Mouse (Mus musculus) midbrain, embryonic 15.5 days (tissue): ENCODE data around the gene Lpcat3. TPM values are rescaled to one million over a fixed set of nuclear protein-coding genes. Genes with fewer than 3 reads are reported as not detected.
"Not testable (repeated sequence)": the region's sequence is repeated elsewhere in the genome, so short reads cannot be mapped to it uniquely, and the experiment has no call there.

Source experiments
- ATAC-seq: fragments of 200-750 bp; cut with Nextera tagmentation; replicated peaks from 2 replicates; pipeline ENCODE4 v1.8.0; 2017; ENCODE audit warnings: moderate TSS enrichment
- H3K27ac ChIP-seq: fragments of 300-500 bp; sonication (generic); 2 replicates; pipeline ENCODE4 v1.5.1; 2015; ENCODE audit warnings: mild to moderate bottlenecking, inconsistent platforms
- H3K27me3 ChIP-seq: fragments of 300-500 bp; sonication (generic); replicated peaks from 2 replicates; pipeline ENCODE4 v1.6.1; 2015; ENCODE audit warnings: inconsistent platforms
- H3K36me3 ChIP-seq: fragments of 300-500 bp; sonication (generic); replicated peaks from 2 replicates; pipeline ENCODE4 v1.6.1; 2015; ENCODE audit warnings: inconsistent platforms
- H3K4me1 ChIP-seq: fragments of 300-500 bp; sonication (generic); 2 replicates; pipeline ENCODE4 v1.6.1; 2015; ENCODE audit warnings: inconsistent platforms
- H3K4me2 ChIP-seq: fragments of 300-500 bp; sonication (generic); 2 replicates; pipeline ENCODE4 v1.6.1; 2015; ENCODE audit warnings: inconsistent platforms, mild to moderate bottlenecking, moderate library complexity
- H3K4me3 ChIP-seq: fragments of 300-500 bp; sonication (generic); 2 replicates; pipeline ENCODE4 v1.5.1; 2015; ENCODE audit warnings: mild to moderate bottlenecking, inconsistent platforms
- H3K9ac ChIP-seq: fragments of 300-500 bp; sonication (generic); 2 replicates; pipeline ENCODE4 v1.6.1; 2015; ENCODE audit warnings: mild to moderate bottlenecking, inconsistent platforms
- H3K9me3 ChIP-seq: fragments of 300-500 bp; sonication (generic); 2 replicates; pipeline ENCODE4 v1.6.1; 2016; ENCODE audit warnings: inconsistent platforms
- WGBS: fragments of 180-500 bp; shearing (Covaris S2); methylation state at CpG from one replicate; pipeline ENCODE4 v1.1.7; 2015; ENCODE audit warnings: mixed read lengths; 5-methylcytosine and 5-hydroxymethylcytosine counted together
- polyA plus RNA-seq: library from polyadenylated mRNA; unstranded; fragments of >200 nt; fragmentation: Nextera tagmentation; extraction: Ambion mirVana; gene quantifications from 2 replicates; pipeline ENCODE4 v1.2.1, GENCODE M21; 2015

Gene Lpcat3
- polyA plus RNA-seq: 45.6 and 51.9 TPM in 2 replicates

- peak within 1 kb of the TSS; percentile 86 for H3K4me3 ChIP-seq
- no peaks in the 10 kb centered on the region for H3K27me3 ChIP-seq
- ATAC-seq: peak; percentile 98
- H3K9ac ChIP-seq: peak within 1 kb of the TSS; percentile 66
- peak within 1 kb of the TSS; percentile 84 for H3K4me2 ChIP-seq
- no peaks in the 10 kb centered on the region for H3K36me3 ChIP-seq
- WGBS: 1% methylated on average over 72 of the region's 87 CpGs
- H3K27ac ChIP-seq: peak within 1 kb of the TSS; percentile 81
- H3K4me1 ChIP-seq: peaks cover 16% of the 10 kb centered on the region
- no peaks in the 10 kb centered on the region for H3K9me3 ChIP-seq
Observed at GRCm38 (mm10) chr6:124662477-124663423, at the start of gene Lpcat3. Gene Lpcat3, plus strand, starts transcription at chr6:124663027.

- H3K27ac ChIP-seq: no peak overlapping the region
- H3K4me2 ChIP-seq: no peak overlapping the region
- H3K9ac ChIP-seq: no peak overlapping the region
- H3K9me3 ChIP-seq: no peaks in the 10 kb centered on the region
- H3K27me3 ChIP-seq: no peaks in the 10 kb centered on the region
- no peaks in the 10 kb centered on the region for H3K4me1 ChIP-seq
- WGBS: 90% methylated on average over 13 of the region's 13 CpGs
- H3K36me3 ChIP-seq: no peaks in the 10 kb centered on the region
- ATAC-seq: no peak
- H3K4me3 ChIP-seq: no peak overlapping the region
Observed at GRCm38 (mm10) chr6:124625612-124626011, 37.2 kb upstream of the Lpcat3 start.

- not testable (repeated sequence) for H3K9ac ChIP-seq, H3K27me3 ChIP-seq, ATAC-seq, H3K4me2 ChIP-seq, H3K27ac ChIP-seq, H3K36me3 ChIP-seq, H3K4me3 ChIP-seq, H3K4me1 ChIP-seq, H3K9me3 ChIP-seq
- 51% methylated on average over 1 of the region's 1 CpGs for WGBS
Observed at GRCm38 (mm10) chr6:124626184-124626583, 36.6 kb upstream of the Lpcat3 start.

GRCm38 (mm10) chr6:124630763-124631162, 32.1 kb upstream of the Lpcat3 start:
- Histone ChIP-seq H3K27me3 (no peaks in the 10 kb centered on the region), H3K4me2 (no peak overlapping the region), H3K4me3 (no peak overlapping the region), H3K4me1 (no peaks in the 10 kb centered on the region), H3K9ac (no peak overlapping the region), H3K27ac (no peak overlapping the region), H3K36me3 (no peaks in the 10 kb centered on the region), H3K9me3 (no peaks in the 10 kb centered on the region)
- 86% methylated on average over 4 of the region's 4 CpGs for WGBS
- no peak for ATAC-seq

GRCm38 (mm10) chr6:124635985-124636384, 26.8 kb upstream of the Lpcat3 start, which contains the start of gene C1s2:
Gene C1s2, minus strand, starts transcription at chr6:124636085.
- H3K4me1 ChIP-seq, H3K4me3 ChIP-seq, ATAC-seq, H3K9ac ChIP-seq, H3K27me3 ChIP-seq, H3K9me3 ChIP-seq, H3K27ac ChIP-seq, H3K4me2 ChIP-seq, H3K36me3 ChIP-seq: not testable (repeated sequence)
- WGBS: 85% methylated on average over 2 of the region's 2 CpGs

- not testable (repeated sequence) for H3K4me3 ChIP-seq, H3K9ac ChIP-seq, H3K27me3 ChIP-seq, ATAC-seq, H3K27ac ChIP-seq, H3K4me2 ChIP-seq, H3K9me3 ChIP-seq, H3K4me1 ChIP-seq, H3K36me3 ChIP-seq
- 43% methylated on average over 6 of the region's 6 CpGs for WGBS
Observed at GRCm38 (mm10) chr6:124636858-124637460, 25.9 kb upstream of the Lpcat3 start.

- no peaks in the 10 kb centered on the region for H3K9me3 ChIP-seq
- ATAC-seq: no peak
Observed at GRCm38 (mm10) chr6:124640041-124640440, 22.8 kb upstream of the Lpcat3 start.

GRCm38 (mm10) chr6:124640997-124641396, 21.8 kb upstream of the Lpcat3 start:
- Histone ChIP-seq H3K27ac (no peak overlapping the region), H3K4me1 (no peaks in the 10 kb centered on the region), H3K36me3 (no peaks in the 10 kb centered on the region), H3K9ac (no peak overlapping the region), H3K4me2 (no peak overlapping the region), H3K27me3 (no peaks in the 10 kb centered on the region), H3K9me3 (no peaks in the 10 kb centered on the region), H3K4me3 (no peak overlapping the region)
- ATAC-seq: no peak
- whole genome bisulfite sequencing: 43% methylated on average over 8 of the region's 8 CpGs

More at GRCm38 (mm10) chr6:124640041-124640440, 22.8 kb upstream of the Lpcat3 start:
- no peak overlapping the region for H3K4me2 ChIP-seq
- H3K36me3 ChIP-seq: no peaks in the 10 kb centered on the region
- WGBS: 80% methylated on average over 4 of the region's 4 CpGs
- no peak overlapping the region for H3K4me3 ChIP-seq
- H3K27me3 ChIP-seq: no peaks in the 10 kb centered on the region
- no peak overlapping the region for H3K27ac ChIP-seq
- no peaks in the 10 kb centered on the region for H3K4me1 ChIP-seq
- no peak overlapping the region for H3K9ac ChIP-seq

GRCm38 (mm10) chr6:124646394-124646793, 16.4 kb upstream of the Lpcat3 start:
- no peak overlapping the region for H3K4me3 ChIP-seq
- no peaks in the 10 kb centered on the region for H3K9me3 ChIP-seq
- H3K27ac ChIP-seq: no peak overlapping the region
- H3K36me3 ChIP-seq: no peaks in the 10 kb centered on the region
- H3K9ac ChIP-seq: no peak overlapping the region
- no peaks in the 10 kb centered on the region for H3K4me1 ChIP-seq
- H3K27me3 ChIP-seq: no peaks in the 10 kb centered on the region
- no peak for ATAC-seq
- 70% methylated on average over 1 of the region's 1 CpGs for WGBS
- no peak overlapping the region for H3K4me2 ChIP-seq

GRCm38 (mm10) chr6:124655893-124656292, 6.9 kb upstream of the Lpcat3 start:
- Histone ChIP-seq H3K4me3 (no peak overlapping the region), H3K27ac (no peak overlapping the region), H3K4me1 (no peaks in the 10 kb centered on the region), H3K4me2 (no peak overlapping the region), H3K36me3 (no peaks in the 10 kb centered on the region), H3K27me3 (no peaks in the 10 kb centered on the region), H3K9ac (no peak overlapping the region), H3K9me3 (0 out of 2 replicates have a peak, but pooled peaks cover 3% of the 10 kb centered on the region)
- WGBS: 71% methylated on average over 6 of the region's 6 CpGs
- no peak for ATAC-seq

GRCm38 (mm10) chr6:124658067-124658466, 4.8 kb upstream of the Lpcat3 start:
- WGBS: 60% methylated on average over 2 of the region's 2 CpGs
- H3K4me1 ChIP-seq: peaks cover 4% of the 10 kb centered on the region; the same call in 1 of the 2 replicates
- ATAC-seq: no peak
- no peak overlapping the region for H3K27ac ChIP-seq
- H3K9ac ChIP-seq: no peak overlapping the region
- H3K4me3 ChIP-seq: no peak overlapping the region
- no peak overlapping the region for H3K4me2 ChIP-seq
- H3K9me3 ChIP-seq: 0 out of 2 replicates have a peak, but pooled peaks cover 3% of the 10 kb centered on the region
- H3K36me3 ChIP-seq: no peaks in the 10 kb centered on the region
- H3K27me3 ChIP-seq: no peaks in the 10 kb centered on the region

- peaks cover 16% of the 10 kb centered on the region for H3K4me1 ChIP-seq
- H3K9me3 ChIP-seq: no peaks in the 10 kb centered on the region
- H3K4me3 ChIP-seq: no peak overlapping the region
- no peaks in the 10 kb centered on the region for H3K36me3 ChIP-seq
- WGBS: 93% methylated on average over 4 of the region's 4 CpGs
- no peak overlapping the region for H3K4me2 ChIP-seq
- no peak overlapping the region for H3K9ac ChIP-seq
- ATAC-seq: no peak
- H3K27me3 ChIP-seq: no peaks in the 10 kb centered on the region
- H3K27ac ChIP-seq: no peak overlapping the region
Observed at GRCm38 (mm10) chr6:124661156-124661806, 1.5 kb upstream of the Lpcat3 start.
